Mouse (Mus musculus): ENCODE data around the gene Mrpl54. TPM values are rescaled to one million over a fixed set of nuclear protein-coding genes. Genes with fewer than 3 reads are reported as not detected.

Mrpl54 gene
- polyA plus RNA-seq, 1 experiment from 2014 or later: 130 TPM

- H3K27ac ChIP-seq (ENCODE audit: low read length): no peak overlapping the region
- no peaks in the 10 kb centered on the region for H3K36me3 ChIP-seq (ENCODE audit: control insufficient read depth, insufficient read depth, low read length)
- no peak overlapping the region for H3K4me2 ChIP-seq (ENCODE audit: low read length)
- 93% methylated on average over 17 of the region's 17 CpGs for WGBS
- H3K9ac ChIP-seq (ENCODE audit: low read depth, low read length): no peak overlapping the region
- ATAC-seq: no peak
- peaks cover 24% of the 10 kb centered on the region for H3K4me1 ChIP-seq (ENCODE audit: control insufficient read depth, insufficient read depth, low read length)
- H3K9me3 ChIP-seq (replicated peaks; ENCODE audit: control insufficient read depth, low read length, poor library complexity, severe bottlenecking): no peaks in the 10 kb centered on the region
- no peak overlapping the region for H3K4me3 ChIP-seq (ENCODE audit: low read depth, low read length)
- no peaks in the 10 kb centered on the region for H3K27me3 ChIP-seq (ENCODE audit: control insufficient read depth, insufficient read depth, low read depth, low read length)
Measured at GRCm38 (mm10) chr10:81298369-81299100, 31.8 kb upstream of the Mrpl54 start.

- Histone ChIP-seq H3K4me2 (ENCODE audit: low read length) (no peak overlapping the region), H3K27me3 (ENCODE audit: control insufficient read depth, insufficient read depth, low read depth, low read length) (no peaks in the 10 kb centered on the region), H3K9ac (ENCODE audit: low read depth, low read length) (no peak overlapping the region), H3K4me3 (ENCODE audit: low read depth, low read length) (no peak overlapping the region), H3K9me3 (replicated peaks; ENCODE audit: control insufficient read depth, low read length, poor library complexity, severe bottlenecking) (no peaks in the 10 kb centered on the region), H3K27ac (ENCODE audit: low read length) (0 out of 2 replicates have a peak overlapping the region, but pooled peaks have one; percentile 22), H3K36me3 (ENCODE audit: control insufficient read depth, insufficient read depth, low read length) (no peaks in the 10 kb centered on the region), H3K4me1 (ENCODE audit: control insufficient read depth, insufficient read depth, low read length) (peaks cover 19% of the 10 kb centered on the region)
- no peak for ATAC-seq
- 81% methylated on average over 10 of the region's 10 CpGs for WGBS
Measured at GRCm38 (mm10) chr10:81297845-81298244, 31.1 kb upstream of the Mrpl54 start.

GRCm38 (mm10) chr10:81297246-81297645 is 30.5 kb upstream of the Mrpl54 start:
- H3K4me3 ChIP-seq (ENCODE audit: low read depth, low read length): no peak overlapping the region
- no peak overlapping the region for H3K9ac ChIP-seq (ENCODE audit: low read depth, low read length)
- H3K4me1 ChIP-seq (ENCODE audit: control insufficient read depth, insufficient read depth, low read length): peaks cover 19% of the 10 kb centered on the region
- no peak overlapping the region for H3K4me2 ChIP-seq (ENCODE audit: low read length)
- H3K36me3 ChIP-seq (ENCODE audit: control insufficient read depth, insufficient read depth, low read length): no peaks in the 10 kb centered on the region
- 86% methylated on average over 6 of the region's 6 CpGs for WGBS
- H3K27me3 ChIP-seq (ENCODE audit: control insufficient read depth, insufficient read depth, low read depth, low read length): no peaks in the 10 kb centered on the region
- no peak for ATAC-seq
- H3K9me3 ChIP-seq (replicated peaks; ENCODE audit: control insufficient read depth, low read length, poor library complexity, severe bottlenecking): no peaks in the 10 kb centered on the region
- no peak overlapping the region for H3K27ac ChIP-seq (ENCODE audit: low read length)

DNA sequence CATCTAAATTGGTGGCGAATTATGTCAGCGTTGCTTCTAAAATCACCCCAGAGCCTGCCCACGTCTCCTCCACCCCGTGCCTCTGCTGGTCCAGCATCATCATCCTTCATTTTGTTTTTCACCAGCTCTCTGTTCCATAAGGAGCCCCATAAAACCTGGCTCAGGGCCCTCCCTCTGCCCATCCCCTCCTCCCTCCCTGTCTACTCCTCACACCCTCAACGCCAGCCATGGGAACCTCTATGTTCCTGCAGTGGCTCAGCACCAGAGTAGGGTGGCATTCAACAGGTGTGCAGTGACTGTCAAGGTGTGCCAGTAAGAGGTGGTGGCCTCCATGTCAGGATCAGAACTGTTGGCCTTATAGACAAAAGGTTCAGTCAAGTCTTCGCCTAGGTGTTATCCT is 28.5 kb upstream of the Mrpl54 start:
- Histone ChIP-seq H3K4me3 (ENCODE audit: low read depth, low read length) (no peak overlapping the region), H3K27me3 (ENCODE audit: control insufficient read depth, insufficient read depth, low read depth, low read length) (peaks cover 11% of the 10 kb centered on the region), H3K4me2 (ENCODE audit: low read length) (no peak overlapping the region; the same call in 1 of the 2 replicates), H3K36me3 (ENCODE audit: control insufficient read depth, insufficient read depth, low read length) (no peaks in the 10 kb centered on the region), H3K9me3 (replicated peaks; ENCODE audit: control insufficient read depth, low read length, poor library complexity, severe bottlenecking) (no peaks in the 10 kb centered on the region), H3K4me1 (ENCODE audit: control insufficient read depth, insufficient read depth, low read length) (peaks cover 19% of the 10 kb centered on the region), H3K9ac (ENCODE audit: low read depth, low read length) (no peak overlapping the region), H3K27ac (ENCODE audit: low read length) (no peak overlapping the region)
- 97% methylated on average over 6 of the region's 6 CpGs for WGBS
- ATAC-seq: no peak

DNA sequence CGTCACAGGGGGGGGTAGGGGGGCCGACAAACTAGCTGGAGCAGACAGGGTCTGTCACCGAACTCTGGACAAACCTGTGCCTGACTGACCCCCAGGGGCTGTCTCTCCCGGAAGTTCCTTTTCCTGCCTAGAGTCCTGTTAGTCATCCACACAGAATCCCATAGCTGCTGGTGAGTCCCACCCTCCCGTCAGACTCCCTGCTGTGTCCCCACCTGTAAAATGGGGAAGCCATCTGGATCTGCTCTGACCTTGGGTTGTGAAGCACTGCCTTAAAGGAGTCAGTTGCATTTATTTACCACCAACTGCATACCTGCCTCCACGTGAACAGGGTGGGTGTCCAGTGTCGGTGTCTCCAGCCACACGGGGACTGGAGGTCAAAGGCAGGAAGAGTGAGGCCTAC is 27.7 kb upstream of the Mrpl54 start:
- peaks cover 19% of the 10 kb centered on the region for H3K4me1 ChIP-seq (ENCODE audit: control insufficient read depth, insufficient read depth, low read length)
- H3K27me3 ChIP-seq (ENCODE audit: control insufficient read depth, insufficient read depth, low read depth, low read length): peaks cover 14% of the 10 kb centered on the region
- no peak for ATAC-seq
- no peak overlapping the region for H3K27ac ChIP-seq (ENCODE audit: low read length)
- H3K9me3 ChIP-seq (replicated peaks; ENCODE audit: control insufficient read depth, low read length, poor library complexity, severe bottlenecking): no peaks in the 10 kb centered on the region
- H3K9ac ChIP-seq (ENCODE audit: low read depth, low read length): peak overlapping the region; percentile 93
- H3K36me3 ChIP-seq (ENCODE audit: control insufficient read depth, insufficient read depth, low read length): no peaks in the 10 kb centered on the region
- H3K4me3 ChIP-seq (ENCODE audit: low read depth, low read length): peak overlapping the region; percentile 89
- peak overlapping the region; percentile 66 for H3K4me2 ChIP-seq (ENCODE audit: low read length)
- WGBS: 67% methylated on average over 8 of the region's 8 CpGs

DNA sequence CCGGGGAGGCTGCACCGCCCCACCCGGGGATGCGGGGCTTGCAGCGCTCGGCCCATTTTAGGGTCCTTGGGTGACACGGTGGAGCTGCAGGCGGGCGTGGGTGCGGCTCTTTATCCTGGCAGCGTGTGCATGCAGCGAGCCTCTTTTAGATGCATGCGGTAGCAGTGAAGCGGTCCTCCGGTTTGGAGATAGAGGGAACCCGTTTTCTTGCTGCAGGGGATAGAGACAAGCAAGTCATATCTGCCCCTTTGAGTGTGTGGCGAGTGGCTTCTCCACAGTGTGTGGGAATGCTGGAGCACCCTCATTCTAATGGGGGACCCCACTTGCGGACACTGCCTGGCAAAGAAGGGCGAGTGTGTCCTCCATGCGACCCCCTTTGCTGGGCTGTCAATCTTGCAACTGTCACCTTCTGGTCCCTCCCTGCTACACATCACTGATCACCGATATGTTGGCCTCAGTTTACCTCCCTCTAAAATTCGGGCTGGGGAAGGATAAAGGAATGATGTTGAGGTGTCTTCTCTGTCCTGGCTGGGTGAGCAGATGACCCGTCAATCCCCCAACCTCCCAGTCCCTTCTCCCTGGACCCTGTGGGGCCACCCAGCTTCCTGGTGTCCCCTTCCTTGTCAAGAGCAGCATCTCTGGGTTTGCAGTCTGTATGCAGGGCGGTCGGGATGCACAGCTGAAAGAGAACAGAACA is 26.7 kb upstream of the Mrpl54 start:
- Histone ChIP-seq H3K4me3 (ENCODE audit: low read depth, low read length) (peak overlapping the region; percentile 89), H3K4me1 (ENCODE audit: control insufficient read depth, insufficient read depth, low read length) (peaks cover 19% of the 10 kb centered on the region), H3K9ac (ENCODE audit: low read depth, low read length) (peak overlapping the region; percentile 93), H3K4me2 (ENCODE audit: low read length) (peak overlapping the region; percentile 66), H3K27ac (ENCODE audit: low read length) (peak overlapping the region; percentile 89), H3K36me3 (ENCODE audit: control insufficient read depth, insufficient read depth, low read length) (no peaks in the 10 kb centered on the region), H3K27me3 (ENCODE audit: control insufficient read depth, insufficient read depth, low read depth, low read length) (peaks cover 14% of the 10 kb centered on the region), H3K9me3 (replicated peaks; ENCODE audit: control insufficient read depth, low read length, poor library complexity, severe bottlenecking) (no peaks in the 10 kb centered on the region)
- WGBS: 4% methylated on average over 25 of the region's 25 CpGs
- ATAC-seq: no peak

GRCm38 (mm10) chr10:81292554-81293333 is 26.0 kb upstream of the Mrpl54 start, which contains the start of gene Pip5k1c:
Gene Pip5k1c (plus strand): TSS chr10:81292963.
- peaks cover 19% of the 10 kb centered on the region for H3K4me1 ChIP-seq (ENCODE audit: control insufficient read depth, insufficient read depth, low read length)
- WGBS: under 1% methylated on average over 53 of the region's 80 CpGs
- peak within 1 kb of the TSS; percentile 66 for H3K4me2 ChIP-seq (ENCODE audit: low read length)
- no peaks in the 10 kb centered on the region for H3K9me3 ChIP-seq (replicated peaks; ENCODE audit: control insufficient read depth, low read length, poor library complexity, severe bottlenecking)
- H3K36me3 ChIP-seq (ENCODE audit: control insufficient read depth, insufficient read depth, low read length): no peaks in the 10 kb centered on the region
- H3K27me3 ChIP-seq (ENCODE audit: control insufficient read depth, insufficient read depth, low read depth, low read length): peaks cover 18% of the 10 kb centered on the region
- H3K4me3 ChIP-seq (ENCODE audit: low read depth, low read length): peak within 1 kb of the TSS; percentile 89
- H3K27ac ChIP-seq (ENCODE audit: low read length): peak within 1 kb of the TSS; percentile 89
- H3K9ac ChIP-seq (ENCODE audit: low read depth, low read length): peak within 1 kb of the TSS; percentile 93
- ATAC-seq: peak; percentile 94

- Histone ChIP-seq H3K9ac (ENCODE audit: low read depth, low read length) (no peak within 1 kb of the TSS), H3K4me1 (ENCODE audit: control insufficient read depth, insufficient read depth, low read length) (peaks cover 19% of the 10 kb centered on the region), H3K4me2 (ENCODE audit: low read length) (peak within 1 kb of the TSS; percentile 23), H3K27me3 (ENCODE audit: control insufficient read depth, insufficient read depth, low read depth, low read length) (peaks cover 18% of the 10 kb centered on the region), H3K4me3 (ENCODE audit: low read depth, low read length) (peak within 1 kb of the TSS; percentile 89; the same call in 1 of the 2 replicates), H3K27ac (ENCODE audit: low read length) (no peak within 1 kb of the TSS), H3K36me3 (ENCODE audit: control insufficient read depth, insufficient read depth, low read length) (no peaks in the 10 kb centered on the region), H3K9me3 (replicated peaks; ENCODE audit: control insufficient read depth, low read length, poor library complexity, severe bottlenecking) (no peaks in the 10 kb centered on the region)
- 82% methylated on average over 9 of the region's 9 CpGs for WGBS
- no peak for ATAC-seq
Measured at GRCm38 (mm10) chr10:81291511-81292104, 24.9 kb upstream of the Mrpl54 start, which contains the start of gene Tjp3. Gene Tjp3 (minus strand): TSS chr10:81291581.
